Mouse (Mus musculus): Measurements from ENCODE around the gene F2rl2. TPM values are rescaled to one million over a fixed set of nuclear protein-coding genes. Genes with fewer than 3 reads are reported as not detected.

F2rl2 gene
- total and polyA plus RNA-seq, 2 experiments from 2014 or later, result 0.49 to 0.68 TPM

GRCm38 (mm10) chr13:95671108-95671897 lies 25.4 kb upstream of the F2rl2 start:
- WGBS, result 85% methylated on average over 9 of the region's 9 CpGs
- no peak overlapping the region for H3K9ac ChIP-seq (replicated peaks; ENCODE audit: low read length, poor library complexity, severe bottlenecking)
- ATAC-seq (ENCODE audit: low FRiP score) (no peak), DNase-seq (ENCODE audit: low spot score) (no peak)
- no peaks in the 10 kb centered on the region for H3K9me3 ChIP-seq (ENCODE audit: low read length)
- no peaks in the 10 kb centered on the region for H3K36me3 ChIP-seq (ENCODE audit: insufficient read depth, low read length)
- TF ChIP-seq CTCF (IDR thresholded peaks at IDR 0.05), result no peak
- no peaks in the 10 kb centered on the region for H3K4me1 ChIP-seq (ENCODE audit: insufficient read depth, low read length)
- no peaks in the 10 kb centered on the region for H3K27me3 ChIP-seq (ENCODE audit: insufficient read depth, low read length)
- H3K4me3 ChIP-seq (ENCODE audit: low read depth, low read length), result no peak overlapping the region
- H3K4me2 ChIP-seq (ENCODE audit: low read depth, low read length, poor library complexity, severe bottlenecking), result no peak overlapping the region
- H3K27ac ChIP-seq (ENCODE audit: low read depth, low read length), result no peak overlapping the region

GRCm38 (mm10) chr13:95672372-95672771 lies 24.3 kb upstream of the F2rl2 start:
- Histone ChIP-seq H3K36me3 (ENCODE audit: insufficient read depth, low read length) (no peaks in the 10 kb centered on the region), H3K27ac (ENCODE audit: low read depth, low read length) (no peak overlapping the region), H3K9me3 (ENCODE audit: low read length) (no peaks in the 10 kb centered on the region), H3K4me2 (ENCODE audit: low read depth, low read length, poor library complexity, severe bottlenecking) (no peak overlapping the region), H3K4me3 (ENCODE audit: low read depth, low read length) (no peak overlapping the region), H3K4me1 (ENCODE audit: insufficient read depth, low read length) (no peaks in the 10 kb centered on the region), H3K9ac (replicated peaks; ENCODE audit: low read length, poor library complexity, severe bottlenecking) (no peak overlapping the region), H3K27me3 (ENCODE audit: insufficient read depth, low read length) (no peaks in the 10 kb centered on the region)
- DNase-seq (ENCODE audit: low spot score) (no peak), ATAC-seq (ENCODE audit: low FRiP score) (no peak)
- 91% methylated on average over 7 of the region's 7 CpGs for WGBS
- TF ChIP-seq CTCF (IDR thresholded peaks at IDR 0.05), result no peak

DNA sequence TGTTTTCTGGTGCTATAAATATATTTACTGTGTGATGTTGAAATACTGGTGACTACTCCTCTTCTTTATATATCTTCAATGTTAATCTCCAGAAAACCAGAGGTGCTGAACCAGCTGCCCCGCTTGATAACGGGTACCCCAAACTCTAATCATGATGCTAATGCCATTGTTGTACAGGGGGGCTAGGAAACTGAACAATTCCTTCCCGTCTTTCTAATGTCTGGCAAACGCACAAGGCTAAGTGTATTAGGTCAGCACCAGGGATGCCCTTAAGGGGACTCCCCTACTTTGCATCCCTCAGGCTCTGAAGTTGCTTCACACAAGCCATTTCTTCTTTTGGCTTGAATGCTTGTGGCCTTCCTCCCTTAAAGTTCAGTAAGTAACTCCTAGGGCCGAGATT lies 17.6 kb upstream of the F2rl2 start:
- 89% methylated on average over 5 of the region's 5 CpGs for WGBS
- ATAC-seq (ENCODE audit: low FRiP score), result no peak
- Histone ChIP-seq H3K4me1 (ENCODE audit: insufficient read depth, low read length) (no peaks in the 10 kb centered on the region), H3K4me2 (ENCODE audit: low read depth, low read length, poor library complexity, severe bottlenecking) (no peak overlapping the region), H3K27me3 (ENCODE audit: insufficient read depth, low read length) (no peaks in the 10 kb centered on the region), H3K27ac (ENCODE audit: low read depth, low read length) (no peak overlapping the region), H3K9me3 (ENCODE audit: low read length) (no peaks in the 10 kb centered on the region), H3K9ac (replicated peaks; ENCODE audit: low read length, poor library complexity, severe bottlenecking) (no peak overlapping the region), H3K4me3 (ENCODE audit: low read depth, low read length) (no peak overlapping the region), H3K36me3 (ENCODE audit: insufficient read depth, low read length) (no peaks in the 10 kb centered on the region)
- DNase-seq (ENCODE audit: low spot score), result no peak
- TF ChIP-seq CTCF (IDR thresholded peaks at IDR 0.05), result no peak

GRCm38 (mm10) chr13:95679491-95679941 lies 17.1 kb upstream of the F2rl2 start:
- no peaks in the 10 kb centered on the region for H3K4me1 ChIP-seq (ENCODE audit: insufficient read depth, low read length)
- no peak overlapping the region for H3K4me3 ChIP-seq (ENCODE audit: low read depth, low read length)
- no peak overlapping the region for H3K4me2 ChIP-seq (ENCODE audit: low read depth, low read length, poor library complexity, severe bottlenecking)
- H3K27me3 ChIP-seq (ENCODE audit: insufficient read depth, low read length), result no peaks in the 10 kb centered on the region
- no peaks in the 10 kb centered on the region for H3K36me3 ChIP-seq (ENCODE audit: insufficient read depth, low read length)
- H3K9ac ChIP-seq (replicated peaks; ENCODE audit: low read length, poor library complexity, severe bottlenecking), result no peak overlapping the region
- no peak overlapping the region for H3K27ac ChIP-seq (ENCODE audit: low read depth, low read length)
- TF ChIP-seq CTCF (IDR thresholded peaks at IDR 0.05), result no peak
- DNase-seq (ENCODE audit: low spot score) (no peak), ATAC-seq (ENCODE audit: low FRiP score) (no peak)
- WGBS, result 89% methylated on average over 4 of the region's 4 CpGs
- H3K9me3 ChIP-seq (ENCODE audit: low read length), result no peaks in the 10 kb centered on the region

DNA sequence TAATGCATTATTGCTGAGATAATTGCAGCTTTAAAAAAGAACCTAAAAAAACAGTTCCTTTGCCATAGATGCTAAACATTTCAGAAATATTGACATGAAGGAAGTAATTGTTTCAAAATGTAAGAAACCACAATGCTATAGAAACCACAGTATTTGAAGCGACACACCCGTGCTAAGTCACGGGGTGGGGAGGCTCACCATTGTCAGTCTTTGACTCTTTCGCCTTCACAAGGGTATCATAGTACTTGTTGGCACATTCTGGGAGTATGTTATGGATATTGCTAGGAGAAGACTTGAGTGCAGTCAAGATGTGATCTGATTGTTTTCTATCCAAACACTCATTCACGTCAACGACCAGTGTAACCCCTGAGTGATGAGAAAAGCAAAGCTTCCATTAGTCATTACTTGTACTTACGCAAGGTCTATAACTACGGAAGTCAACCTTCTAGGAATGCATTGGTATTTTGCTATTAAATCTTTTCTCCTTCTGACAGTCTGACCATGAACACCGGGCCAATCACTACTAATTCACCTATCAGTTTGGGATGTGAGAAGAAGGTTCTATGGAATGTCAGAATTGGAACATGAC lies 11.9 kb upstream of the F2rl2 start:
- Histone ChIP-seq H3K4me3 (ENCODE audit: low read depth, low read length) (no peak overlapping the region), H3K27ac (ENCODE audit: low read depth, low read length) (no peak overlapping the region), H3K36me3 (ENCODE audit: insufficient read depth, low read length) (no peaks in the 10 kb centered on the region), H3K27me3 (ENCODE audit: insufficient read depth, low read length) (no peaks in the 10 kb centered on the region), H3K4me2 (ENCODE audit: low read depth, low read length, poor library complexity, severe bottlenecking) (no peak overlapping the region), H3K9me3 (ENCODE audit: low read length) (no peaks in the 10 kb centered on the region), H3K4me1 (ENCODE audit: insufficient read depth, low read length) (no peaks in the 10 kb centered on the region), H3K9ac (replicated peaks; ENCODE audit: low read length, poor library complexity, severe bottlenecking) (no peak overlapping the region)
- DNase-seq (ENCODE audit: low spot score) (no peak), ATAC-seq (ENCODE audit: low FRiP score) (no peak)
- 93% methylated on average over 9 of the region's 9 CpGs for WGBS
- no peak for TF ChIP-seq CTCF (IDR thresholded peaks at IDR 0.05)

DNA sequence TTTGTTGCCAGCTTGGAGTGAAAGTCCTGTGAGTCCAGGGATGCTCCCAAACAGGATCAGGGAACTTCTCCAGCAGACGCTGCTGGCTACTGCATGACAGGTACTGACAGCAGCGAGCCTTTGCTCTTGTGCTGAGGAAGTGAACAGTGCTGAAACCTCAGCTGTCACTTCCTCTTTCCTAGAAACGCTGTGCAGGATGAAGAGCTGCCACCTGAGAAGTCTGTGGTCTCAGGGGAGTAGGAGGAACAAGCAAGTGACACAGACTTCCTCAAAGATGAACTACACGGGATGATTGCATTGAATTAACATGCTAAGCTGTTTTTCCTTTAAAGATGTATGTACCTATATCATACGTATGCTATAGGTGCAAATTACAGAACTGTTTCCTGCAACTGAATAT lies 10.9 kb upstream of the F2rl2 start:
- Histone ChIP-seq H3K9ac (replicated peaks; ENCODE audit: low read length, poor library complexity, severe bottlenecking) (no peak overlapping the region), H3K4me1 (ENCODE audit: insufficient read depth, low read length) (no peaks in the 10 kb centered on the region), H3K36me3 (ENCODE audit: insufficient read depth, low read length) (no peaks in the 10 kb centered on the region), H3K27ac (ENCODE audit: low read depth, low read length) (no peak overlapping the region), H3K4me3 (ENCODE audit: low read depth, low read length) (no peak overlapping the region), H3K27me3 (ENCODE audit: insufficient read depth, low read length) (no peaks in the 10 kb centered on the region), H3K4me2 (ENCODE audit: low read depth, low read length, poor library complexity, severe bottlenecking) (no peak overlapping the region), H3K9me3 (ENCODE audit: low read length) (no peaks in the 10 kb centered on the region)
- DNase-seq (ENCODE audit: low spot score), result no peak
- no peak for TF ChIP-seq CTCF (IDR thresholded peaks at IDR 0.05)
- ATAC-seq (ENCODE audit: low FRiP score), result no peak
- WGBS, result 86% methylated on average over 5 of the region's 5 CpGs
